Mouse (Mus musculus): ENCODE results near the gene Tbcb. TPM values are rescaled to one million over a fixed set of nuclear protein-coding genes. Genes with fewer than 3 reads are reported as not detected.
A peak's percentile ranks its signal among the peaks of the same experiment; 100 is the strongest.
"Not testable (repeated sequence)": the region's sequence is repeated elsewhere in the genome, so short reads cannot be mapped to it uniquely, and the experiment has no call there.

Gene Tbcb
- total RNA-seq, 2 experiments from 2014 or later, result 113 to 116 TPM

GRCm38 (mm10) chr7:30217277-30217676 is 14.8 kb downstream of the Tbcb start:
- TF ChIP-seq CTCF (conservative IDR thresholded peaks at IDR 0.05), result no peak
- Histone ChIP-seq H3K4me3 (no peak overlapping the region), H3K27ac (no peak overlapping the region)
- DNase-seq (ENCODE audit: low spot score in 2 of 2), result no peak

DNA sequence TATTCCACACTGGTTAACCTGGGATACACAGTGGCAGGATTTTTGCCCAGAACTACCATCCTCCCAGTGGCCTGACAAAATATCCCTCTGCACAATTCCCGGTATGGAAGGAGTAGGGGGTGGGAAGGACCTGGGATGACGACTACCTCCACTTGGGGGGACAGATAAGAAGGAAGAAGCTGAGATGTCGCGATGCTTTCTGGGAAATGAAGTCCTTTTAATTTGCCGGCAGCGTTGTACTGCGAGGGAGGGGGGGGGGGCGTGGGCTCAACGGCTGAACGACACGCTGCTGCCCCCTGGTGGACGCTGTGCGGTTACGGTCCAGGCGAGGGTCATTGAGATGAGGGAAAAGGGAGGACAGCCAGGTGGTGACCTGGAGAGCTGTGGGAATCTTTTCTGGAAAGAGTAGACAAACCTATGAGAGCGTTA is 15.3 kb downstream of the Tbcb start:
- TF ChIP-seq CTCF (conservative IDR thresholded peaks at IDR 0.05), result peak; percentile 90
- Histone ChIP-seq H3K4me3 (peak overlapping the region; percentile 36; the same call in 1 of the 2 replicates), H3K27ac (peak overlapping the region; percentile 79)
- DNase-seq (ENCODE audit: low spot score in 2 of 2), result peak; percentile 71 to 76

DNA sequence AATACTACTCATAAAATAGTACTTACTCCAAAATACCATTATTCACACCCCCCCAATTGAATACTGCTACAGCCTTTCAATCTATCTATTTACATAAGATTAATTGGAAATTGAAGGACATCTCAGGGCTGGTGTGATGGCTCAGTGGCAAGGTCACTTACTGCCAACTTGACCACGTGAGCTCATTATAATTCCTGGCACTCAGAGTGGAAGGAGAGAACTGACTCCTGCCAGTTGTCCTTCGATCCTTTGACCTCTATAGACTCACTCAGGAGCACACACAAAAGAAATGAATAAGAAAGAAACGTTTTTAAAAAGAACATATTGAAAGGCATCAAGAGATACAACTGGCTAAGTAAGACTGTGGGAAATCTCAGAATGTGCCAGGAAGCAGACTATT is 16.2 kb downstream of the Tbcb start:
- no peak for DNase-seq (ENCODE audit: low spot score in 2 of 2)
- H3K27ac ChIP-seq, result no peak overlapping the region

DNA sequence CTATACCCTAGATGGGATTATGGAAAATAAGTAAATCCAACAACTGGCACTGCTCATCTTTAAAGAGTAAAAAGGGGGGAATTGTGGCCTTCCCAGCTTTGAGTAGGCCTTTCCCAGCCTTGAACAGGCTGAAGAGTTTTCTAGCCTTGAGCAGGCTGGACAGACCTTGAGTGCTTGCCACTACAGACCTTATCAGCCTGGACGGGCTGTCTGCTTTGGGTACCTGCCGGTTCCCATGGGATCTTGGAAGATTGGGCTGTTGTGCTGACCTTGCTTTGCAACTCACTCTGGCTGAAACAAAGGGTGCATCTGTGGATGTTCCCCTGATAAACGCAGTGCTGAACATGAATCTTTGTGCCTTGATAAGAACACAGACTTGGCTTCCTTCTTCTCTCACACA is 18.2 kb downstream of the Tbcb start:
- Histone ChIP-seq H3K4me3 (no peak overlapping the region), H3K27ac (no peak overlapping the region)
- DNase-seq (ENCODE audit: low spot score in 2 of 2), result no peak
- TF ChIP-seq CTCF (conservative IDR thresholded peaks at IDR 0.05), result no peak

More for the DNA sequence above, 16.2 kb downstream of the Tbcb start:
- no peak for TF ChIP-seq CTCF (conservative IDR thresholded peaks at IDR 0.05)
- no peak overlapping the region for H3K4me3 ChIP-seq

DNA sequence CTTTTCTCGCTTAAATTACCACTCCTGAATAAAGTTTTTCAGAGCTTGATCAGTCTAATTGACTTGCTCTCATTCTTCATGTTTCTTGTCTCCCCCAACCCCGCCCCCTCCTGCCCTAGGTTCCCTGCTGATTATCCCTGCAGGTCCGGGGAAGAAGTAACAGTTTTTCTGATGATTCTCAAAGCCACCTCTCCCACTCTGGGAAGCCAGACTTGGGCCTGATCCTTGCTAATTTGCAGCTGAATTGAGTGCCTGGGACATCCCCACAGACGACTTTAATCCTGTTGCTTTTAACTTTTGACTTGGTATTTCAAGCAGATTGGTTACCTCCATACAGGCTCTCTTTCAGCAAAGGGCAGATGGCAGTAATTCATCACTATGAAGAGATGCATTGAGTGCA is 21.0 kb downstream of the Tbcb start:
- Histone ChIP-seq H3K27ac (no peak overlapping the region), H3K4me3 (no peak overlapping the region)
- DNase-seq (ENCODE audit: low spot score in 2 of 2), result no peak
- TF ChIP-seq CTCF (conservative IDR thresholded peaks at IDR 0.05), result no peak

DNA sequence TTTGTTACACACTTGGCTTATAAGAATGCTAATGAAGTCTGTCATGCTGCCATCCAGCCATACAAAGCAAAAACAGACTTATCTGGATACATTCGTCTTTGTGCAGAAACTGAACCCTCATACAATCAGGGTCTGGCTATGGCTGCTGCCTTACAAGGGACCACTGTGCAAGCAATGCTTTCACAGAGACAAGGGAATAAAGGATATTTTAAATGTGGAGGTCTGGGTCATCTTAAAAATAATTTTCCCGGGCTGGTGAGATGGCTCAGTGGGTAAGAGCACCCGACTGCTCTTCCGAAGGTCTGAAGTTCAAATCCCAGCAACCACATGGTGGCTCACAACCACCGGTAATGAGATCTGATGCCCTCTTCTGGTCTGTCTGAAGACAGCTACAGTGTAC is 25.7 kb downstream of the Tbcb start:
- peak; percentile 43 for TF ChIP-seq CTCF (conservative IDR thresholded peaks at IDR 0.05)

DNA sequence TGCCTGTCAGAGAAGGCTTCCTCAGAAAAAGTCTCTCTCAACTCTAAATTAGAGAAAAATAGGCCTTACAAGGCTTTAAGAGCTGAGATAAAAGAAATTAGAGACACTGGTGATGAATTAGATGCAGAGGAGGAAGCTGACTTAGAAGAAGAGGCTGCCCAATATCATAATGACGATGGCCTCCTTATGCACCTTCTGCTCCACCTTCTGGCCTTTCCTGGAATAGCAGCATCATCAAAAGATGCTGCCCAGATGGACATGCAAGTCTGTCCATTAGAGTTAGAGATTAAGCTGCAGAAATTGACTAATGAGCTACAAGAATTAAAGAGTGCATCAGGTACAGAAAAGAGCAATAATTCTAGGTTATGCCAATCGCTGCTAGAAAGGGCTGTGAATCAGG is 26.7 kb downstream of the Tbcb start:
- no peak overlapping the region for H3K27ac ChIP-seq
- peak in 1 of 2 experiments; percentile 68 for DNase-seq (ENCODE audit: low spot score in 2 of 2)
- TF ChIP-seq CTCF (conservative IDR thresholded peaks at IDR 0.05), result peak; percentile 85
- no peak overlapping the region for H3K4me3 ChIP-seq

More for the DNA sequence above, 25.7 kb downstream of the Tbcb start:
- not testable (repeated sequence) for H3K4me3 ChIP-seq; H3K27ac ChIP-seq; DNase-seq (ENCODE audit: low spot score in 2 of 2)

- no peak for DNase-seq (ENCODE audit: low spot score in 2 of 2)
- no peak overlapping the region for H3K4me3 ChIP-seq
- TF ChIP-seq CTCF (conservative IDR thresholded peaks at IDR 0.05), result no peak
- H3K27ac ChIP-seq, result no peak overlapping the region
Measured at GRCm38 (mm10) chr7:30204380-30204779, 27.7 kb downstream of the Tbcb start.

DNA sequence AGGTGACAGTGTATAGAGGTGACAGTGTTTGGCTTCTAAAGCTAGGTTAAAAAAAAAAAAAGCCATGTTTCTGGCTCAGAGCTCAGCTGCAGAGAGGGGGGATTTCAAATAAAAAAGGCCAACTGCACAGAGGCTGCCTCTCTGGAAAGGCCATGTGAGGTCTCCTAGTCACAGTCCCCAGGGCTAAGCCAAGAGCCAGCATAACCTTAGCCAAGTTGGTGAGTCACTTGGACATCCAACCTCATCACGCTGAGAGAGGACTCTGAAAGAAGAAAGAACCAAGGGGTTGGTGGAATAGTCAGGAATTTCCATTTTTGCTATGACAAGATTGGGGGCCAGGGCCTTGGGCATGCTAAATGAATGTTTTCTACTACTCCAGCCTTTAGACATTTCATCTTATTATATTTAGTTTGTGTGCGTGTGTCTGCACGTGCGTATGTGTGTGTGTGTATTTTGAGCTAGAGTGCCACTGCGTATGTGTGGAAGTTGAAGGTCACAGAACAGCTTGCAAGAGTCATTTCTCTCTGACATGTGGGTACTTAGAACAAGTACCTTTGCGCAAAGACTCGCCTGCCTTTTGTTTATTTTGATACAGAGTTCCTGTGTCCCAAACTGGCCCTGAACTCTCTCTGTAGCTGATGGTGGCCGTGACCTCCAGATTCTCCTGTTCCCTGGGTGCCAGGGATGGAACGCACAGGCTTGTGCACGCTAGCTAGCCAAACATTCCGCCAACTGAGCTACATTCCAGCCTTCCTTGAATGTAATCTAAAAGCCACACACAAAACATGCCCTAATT is 29.0 kb downstream of the Tbcb start:
- Histone ChIP-seq H3K4me3 (no peak overlapping the region), H3K27ac (no peak overlapping the region)
- no peak for DNase-seq (ENCODE audit: low spot score in 2 of 2)
- no peak for TF ChIP-seq CTCF (conservative IDR thresholded peaks at IDR 0.05)

DNA sequence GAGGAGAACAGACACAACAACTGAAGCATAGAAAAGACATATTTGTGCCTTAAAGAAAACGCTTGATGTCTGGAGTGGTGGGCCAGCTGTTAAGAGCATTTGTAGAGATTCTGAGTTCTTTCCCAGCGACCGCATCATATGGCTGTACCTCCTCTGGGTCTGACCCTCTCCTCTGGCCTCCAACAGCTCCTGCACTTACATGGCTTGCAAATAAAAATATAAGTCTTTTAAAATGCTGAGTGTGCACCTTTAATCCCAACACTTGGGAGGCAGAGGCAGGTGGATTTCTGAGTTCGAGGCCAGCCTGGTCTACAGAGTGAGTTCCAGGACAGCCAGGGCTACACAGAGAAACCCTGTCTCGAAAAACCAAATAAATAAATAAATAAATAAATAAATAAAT is 31.4 kb downstream of the Tbcb start:
- not testable (repeated sequence) for DNase-seq (ENCODE audit: low spot score in 2 of 2); H3K27ac ChIP-seq; H3K4me3 ChIP-seq

GRCm38 (mm10) chr7:30200200-30200599 is 31.9 kb downstream of the Tbcb start:
- TF ChIP-seq CTCF (conservative IDR thresholded peaks at IDR 0.05), result no peak
- Histone ChIP-seq H3K27ac (no peak overlapping the region), H3K4me3 (no peak overlapping the region)
- DNase-seq (ENCODE audit: low spot score in 2 of 2), result no peak

- Histone ChIP-seq H3K27ac (no peak overlapping the region), H3K4me3 (no peak overlapping the region)
- no peak for DNase-seq (ENCODE audit: low spot score in 2 of 2)
- TF ChIP-seq CTCF (conservative IDR thresholded peaks at IDR 0.05), result no peak
Measured at GRCm38 (mm10) chr7:30199498-30200139, 32.5 kb downstream of the Tbcb start.

- peak; percentile 61 to 75 for DNase-seq (ENCODE audit: low spot score in 2 of 2)
- peak; percentile 90 for TF ChIP-seq CTCF (conservative IDR thresholded peaks at IDR 0.05)
- H3K4me3 ChIP-seq, result peak within 1 kb of the TSS; percentile 31; the same call in 1 of the 2 replicates
- peak within 1 kb of the TSS; percentile 39; the same call in 1 of the 2 replicates for H3K27ac ChIP-seq
Measured at GRCm38 (mm10) chr7:30198481-30198971, 33.5 kb downstream of the Tbcb start, which contains the start of gene Capns1. Gene Capns1, minus strand, starts transcription at chr7:30198811.

Measured in layer of hippocampus, adult 2 months (tissue).